Mouse (Mus musculus) cerebellum, adult 18-20 months (tissue): Measurements from ENCODE around the gene Pde8a.
A peak's percentile ranks its signal among the peaks of the same experiment; 100 is the strongest.

ENCODE experiments used
- DNase-seq, 2 experiments: peaks; one replicate each; pipeline ENCODE4 v3.0.0; 2021

The Pde8a gene

GRCm38 (mm10) chr7:81342356-81343094 is 129.1 kb downstream of the Pde8a start:
- no peak for DNase-seq

DNA sequence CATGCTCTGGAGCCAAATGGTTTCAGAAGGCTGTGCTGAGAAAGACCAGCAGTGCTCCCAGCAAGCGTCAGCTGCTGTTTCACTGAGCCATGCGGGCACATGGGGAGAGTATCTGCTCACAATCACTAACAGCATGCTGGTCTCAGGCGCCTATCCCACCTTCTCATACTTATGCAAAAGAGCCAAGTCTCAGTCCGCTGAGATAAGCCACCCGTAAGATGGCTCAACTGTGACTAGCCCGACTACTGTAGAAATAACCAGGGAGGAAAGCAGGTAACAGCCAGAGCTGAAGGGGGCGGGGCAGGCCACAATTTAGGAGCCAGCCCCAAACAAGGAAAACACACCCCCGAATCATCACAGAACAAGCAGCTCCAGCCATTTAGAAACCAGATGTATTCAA is 129.9 kb downstream of the Pde8a start:
- DNase-seq, result no peak

DNA sequence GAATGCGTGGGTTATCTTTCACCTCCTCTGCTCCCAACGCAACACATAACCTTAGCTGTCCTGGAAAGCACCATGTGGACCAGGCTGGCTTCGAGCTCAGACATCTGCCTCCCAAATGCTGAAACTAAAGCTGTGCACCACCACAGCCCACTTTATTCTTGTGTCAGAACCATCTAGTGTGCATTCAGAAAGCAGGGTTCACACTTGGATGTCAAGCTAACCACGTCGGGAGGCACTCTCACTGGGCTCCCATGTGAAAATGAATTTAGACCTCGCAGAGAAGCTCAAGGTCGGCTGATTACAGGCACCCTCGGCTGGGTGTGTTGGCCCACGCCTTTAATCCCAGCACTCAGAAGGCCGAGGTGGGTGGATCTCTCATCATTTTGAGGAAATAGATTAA is 130.4 kb downstream of the Pde8a start:
- no peak for DNase-seq

DNA sequence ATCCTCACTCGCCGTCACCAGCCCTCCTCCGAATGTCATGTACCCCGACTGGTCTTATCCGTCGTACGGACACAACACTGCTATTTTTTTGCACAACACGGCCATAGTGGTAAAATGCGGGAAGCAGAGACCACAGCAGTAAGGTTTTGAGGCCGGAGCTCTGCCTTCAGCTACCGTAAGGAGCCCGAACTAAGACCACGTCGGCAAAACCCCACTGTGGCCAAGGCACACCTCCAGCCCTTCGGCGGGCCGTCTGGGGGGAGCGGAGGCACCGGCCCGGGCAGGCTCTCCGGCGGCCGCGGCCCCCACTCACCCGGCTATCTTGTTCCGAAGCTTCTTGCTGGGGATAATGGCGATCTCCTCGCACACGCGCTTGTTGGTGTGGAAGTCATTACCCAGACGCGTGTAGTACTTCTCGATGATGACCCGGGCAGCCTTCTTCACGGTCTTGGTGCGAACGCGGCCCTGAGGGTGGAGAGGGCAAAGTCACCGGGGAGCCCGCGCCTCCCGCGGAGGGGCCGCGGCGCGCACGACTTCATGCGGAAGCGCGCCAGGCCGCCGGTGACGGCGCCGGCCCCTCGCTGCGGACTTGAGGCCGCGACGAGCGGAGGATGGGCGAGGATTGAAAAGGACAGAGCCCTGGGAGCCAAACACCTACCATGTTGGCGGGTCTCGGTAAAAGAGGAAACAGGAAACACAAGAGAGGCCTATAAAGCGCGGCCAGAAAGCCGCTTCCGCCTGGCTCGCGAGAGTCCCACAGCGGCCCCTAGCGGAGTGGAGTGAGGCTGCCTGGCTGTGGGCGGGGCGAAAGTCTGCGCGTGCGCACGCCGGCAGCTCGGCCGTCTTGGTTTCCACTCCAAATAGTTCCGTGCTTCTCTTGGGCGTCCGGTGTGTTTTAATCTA is 131.4 kb downstream of the Pde8a start, which contains the start of gene Rps17:
Gene Rps17, minus strand, starts transcription at position 711 of the 903 bp plus-strand sequence.
- peak; percentile 87 to 99 for DNase-seq

- DNase-seq, result no peak
Measured at GRCm38 (mm10) chr7:81345447-81346170, 132.2 kb downstream of the Pde8a start.

GRCm38 (mm10) chr7:81348206-81348605 is 134.8 kb downstream of the Pde8a start:
- DNase-seq, result no peak

DNA sequence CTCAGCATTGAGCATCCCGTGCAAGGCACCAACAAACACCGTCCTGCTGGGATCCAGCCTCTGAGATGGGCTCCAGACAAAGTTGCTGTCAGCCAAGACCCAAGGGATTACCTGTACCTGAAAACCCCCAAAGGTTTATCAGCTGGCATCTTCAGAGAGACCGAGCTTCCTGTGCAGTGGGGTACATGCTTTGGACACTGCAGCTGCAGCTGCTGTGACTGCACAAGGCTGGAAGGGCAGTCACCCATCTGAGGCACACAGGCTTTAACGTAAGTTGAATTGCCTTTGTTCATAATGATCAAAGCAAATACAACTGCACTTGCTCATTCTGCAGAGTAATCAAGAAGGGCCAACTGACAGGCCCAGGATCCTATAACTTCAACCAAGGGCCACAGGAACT is 138.4 kb downstream of the Pde8a start:
- DNase-seq, result no peak

DNA sequence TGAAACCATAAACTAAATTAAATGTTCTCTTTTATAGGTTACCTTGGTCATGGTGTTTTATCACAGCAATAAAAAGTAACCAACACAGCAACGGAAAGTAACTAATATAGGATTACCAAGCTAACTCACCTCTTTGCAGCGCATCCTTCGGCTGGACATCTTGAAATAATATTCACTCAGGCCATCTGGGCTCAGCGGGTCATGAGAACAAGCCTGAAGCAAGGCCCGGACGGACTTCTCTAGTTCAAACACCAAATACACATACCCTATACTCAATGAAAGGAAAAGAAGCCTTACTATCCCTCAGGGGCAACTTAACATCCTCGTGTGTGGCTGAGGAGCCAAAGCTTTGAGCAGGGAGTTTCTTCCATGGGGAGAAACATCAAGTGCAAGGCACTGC is 142.3 kb downstream of the Pde8a start:
- DNase-seq, result no peak

DNA sequence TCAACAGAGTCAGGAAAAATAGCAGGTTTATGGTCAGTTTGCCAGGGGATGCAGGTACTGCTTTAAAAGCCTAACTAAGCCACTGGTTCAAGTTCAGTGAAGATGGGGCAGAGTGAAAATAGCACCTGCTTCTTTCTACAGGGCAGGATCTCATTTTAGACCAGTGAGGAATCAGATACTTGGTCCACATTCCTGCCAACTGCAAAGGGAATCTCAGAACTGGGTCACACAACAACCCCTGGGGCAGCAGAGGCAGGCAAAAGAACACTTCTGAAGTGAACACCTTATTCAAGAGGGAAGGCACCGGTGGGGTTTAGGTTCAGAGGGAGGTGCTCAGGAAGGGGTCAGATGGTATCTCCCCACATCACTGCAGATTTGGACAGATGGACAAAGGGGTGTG is 143.0 kb downstream of the Pde8a start:
- no peak for DNase-seq

DNA sequence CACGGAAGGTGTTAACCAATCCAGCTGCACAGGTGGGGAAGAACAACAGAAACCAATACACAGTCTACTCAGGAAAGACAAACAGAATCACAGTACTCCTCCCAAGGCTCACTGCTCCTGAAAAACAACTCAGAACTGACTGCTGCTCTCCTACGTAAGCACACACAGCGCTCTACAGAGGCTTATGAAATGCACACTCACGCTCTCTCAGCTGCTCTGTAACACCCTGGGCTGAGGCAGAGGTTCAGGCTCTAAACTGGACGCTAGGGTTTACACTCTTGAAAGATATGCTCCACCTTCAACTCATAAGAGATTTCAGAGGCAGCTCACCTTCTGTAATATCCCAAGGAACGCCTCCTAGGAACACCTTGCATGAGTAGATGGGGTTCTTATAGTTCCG is 143.6 kb downstream of the Pde8a start:
- no peak for DNase-seq

- DNase-seq, result no peak
Measured at GRCm38 (mm10) chr7:81367946-81368345, 154.6 kb downstream of the Pde8a start.

DNA sequence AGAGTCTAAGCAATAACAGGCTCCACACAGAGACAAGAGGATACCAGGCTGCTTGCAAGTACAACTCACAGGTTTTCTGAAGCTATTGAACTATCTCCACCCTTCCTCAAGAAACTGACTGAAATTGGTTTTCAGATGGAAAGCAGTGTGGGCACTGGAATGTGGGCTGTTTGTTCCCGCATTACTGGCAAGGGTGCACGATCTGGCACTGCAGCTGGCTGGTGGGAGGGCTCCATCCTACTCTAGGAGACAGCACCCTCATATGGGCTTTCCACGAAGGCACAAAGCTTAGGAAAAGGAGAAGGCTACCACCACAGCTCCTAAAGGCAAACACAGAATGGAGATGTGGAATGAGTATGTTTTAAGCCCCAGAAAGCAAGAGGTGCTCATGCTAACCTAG is 156.3 kb downstream of the Pde8a start:
- DNase-seq, result no peak

GRCm38 (mm10) chr7:81371811-81372210 is 158.4 kb downstream of the Pde8a start:
- DNase-seq, result no peak

DNA sequence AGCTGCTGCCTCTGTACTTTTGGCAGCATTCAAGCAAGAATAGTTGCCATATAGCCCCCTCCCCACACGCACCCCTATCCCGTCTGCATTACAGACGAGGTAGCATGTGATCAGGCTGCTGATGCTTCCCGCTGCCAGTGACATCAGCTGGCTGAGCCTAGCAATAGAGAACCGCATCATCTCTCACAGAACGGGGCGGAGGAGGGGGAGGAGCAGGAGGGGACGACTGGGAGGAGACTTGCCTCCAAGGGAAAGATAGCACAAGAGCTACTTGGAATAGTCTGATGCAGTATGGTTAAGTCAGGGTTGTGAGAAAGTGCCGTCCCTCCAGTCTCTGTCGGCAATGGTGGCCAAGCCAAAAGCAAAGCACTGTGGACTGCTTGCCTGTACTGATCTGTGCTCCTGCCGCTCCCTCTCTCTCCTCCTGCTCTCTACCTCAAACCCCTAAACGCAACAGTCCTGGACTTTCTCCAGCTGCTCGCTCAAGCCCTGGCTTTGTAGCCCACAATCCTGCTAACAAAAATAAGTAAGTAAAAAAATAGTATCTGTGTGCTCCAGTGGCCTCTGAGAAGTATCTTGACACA is 159.0 kb downstream of the Pde8a start:
- DNase-seq, result peak; percentile 42 to 62

GRCm38 (mm10) chr7:81379363-81379762 is 166.0 kb downstream of the Pde8a start:
- no peak for DNase-seq
